Mouse (Mus musculus) G1E (cell line): ENCODE measurements around the gene Ntng1. TPM values are rescaled to one million over a fixed set of nuclear protein-coding genes. Genes with fewer than 3 reads are reported as not detected.

ENCODE experiments used
- ATAC-seq: 2 replicates; pipeline ENCODE4 v1.8.0; 2016; ENCODE audit warnings: mild to moderate bottlenecking; ENCODE audit not compliant: insufficient number of reproducible peaks, poor library complexity, low FRiP score, severe bottlenecking; ENCODE audit errors: extremely low read depth
- DNase-seq: peaks from one replicate; pipeline ENCODE4 v3.0.0; 2012; ENCODE audit warnings: low spot score
- H3K27me3 ChIP-seq: 2 replicates; pipeline ENCODE4 v1.6.1; 2012; ENCODE audit warnings: mild to moderate bottlenecking, low read length, inconsistent platforms; ENCODE audit not compliant: insufficient read depth
- H3K36me3 ChIP-seq: replicated peaks from 2 replicates; pipeline ENCODE3; 2012; ENCODE audit warnings: mild to moderate bottlenecking, inconsistent platforms
- H3K4me1 ChIP-seq: 2 replicates; pipeline ENCODE4 v1.6.1; 2012; ENCODE audit warnings: low read depth, low read length, inconsistent platforms, mixed read lengths; ENCODE audit not compliant: insufficient read depth
- H3K4me3 ChIP-seq: 2 replicates; pipeline ENCODE4 v1.5.1; 2012; ENCODE audit warnings: low read depth, mild to moderate bottlenecking, inconsistent platforms, low read length, moderate library complexity, mixed read lengths
- H3K9me3 ChIP-seq: replicated peaks from 2 replicates; pipeline ENCODE4 v1.6.1; 2012; ENCODE audit warnings: inconsistent platforms
- CTCF ChIP-seq: IDR thresholded peaks from 2 replicates; pipeline ENCODE4 v1.5.1; 2012; ENCODE audit warnings: low read depth, low read length, inconsistent platforms, mixed read lengths
- GATA1 ChIP-seq: IDR thresholded peaks from 2 replicates; pipeline ENCODE4 v1.6.1; 2012; ENCODE audit warnings: borderline replicate concordance, low read length, inconsistent platforms, mixed read lengths
- GATA2 ChIP-seq: IDR thresholded peaks from 2 replicates; pipeline ENCODE4 v1.6.1; 2012; ENCODE audit warnings: low read depth, low read length, inconsistent platforms, borderline replicate concordance
- POLR2AphosphoS5 ChIP-seq: IDR thresholded peaks from 2 replicates; pipeline ENCODE4 v1.6.1; 2012; ENCODE audit warnings: low read depth, low read length, inconsistent platforms; ENCODE audit not compliant: insufficient replicate concordance
- TAL1 ChIP-seq: conservative IDR thresholded peaks from 2 replicates; pipeline ENCODE4 v1.6.1; 2012; ENCODE audit warnings: low read depth, low read length, inconsistent platforms, mixed read lengths
- polyA plus RNA-seq: library from polyadenylated mRNA; stranded (reverse); fragments of >175 nt; gene quantifications from 2 replicates; pipeline ENCODE4 v1.2.3, GENCODE M21; 2012
- total RNA-seq, 2 experiments: library from RNA; stranded (forward) in 1 of 2; stranded (reverse) in 1 of 2; fragments of 200-1000 nt in 1 of 2; fragments of >200 nt in 1 of 2; fragmentation: Nextera tagmentation in 1 of 2; gene quantifications; 2 replicates each; pipeline ENCODE4 v1.2.3; 2014 to 2017

Ntng1 gene
- total and polyA plus RNA-seq, 3 experiments = 0.33 TPM; not detected in 2

GRCm38 (mm10) chr3:109984086-109984485, 159.7 kb downstream of the Ntng1 start:
- no peak overlapping the region for H3K4me3 ChIP-seq
- no peaks in the 10 kb centered on the region for H3K4me1 ChIP-seq
- H3K9me3 ChIP-seq = no peaks in the 10 kb centered on the region
- no peak for DNase-seq
- H3K36me3 ChIP-seq = no peaks in the 10 kb centered on the region
- TF ChIP-seq GATA1 (no peak), TAL1 (no peak)
- ATAC-seq = no peak
- H3K27me3 ChIP-seq = no peaks in the 10 kb centered on the region

- H3K9me3 ChIP-seq = peaks cover 10% of the 10 kb centered on the region
- no peaks in the 10 kb centered on the region for H3K36me3 ChIP-seq
- no peak overlapping the region for H3K4me3 ChIP-seq
- DNase-seq = no peak
- H3K4me1 ChIP-seq = no peaks in the 10 kb centered on the region
- no peaks in the 10 kb centered on the region for H3K27me3 ChIP-seq
- ATAC-seq = no peak
- no peak for TF ChIP-seq TAL1
- no peak for TF ChIP-seq GATA2
- TF ChIP-seq POLR2AphosphoS5 = no peak
- TF ChIP-seq CTCF = no peak
- no peak for TF ChIP-seq GATA1
Measured at GRCm38 (mm10) chr3:109977614-109978013, 166.2 kb downstream of the Ntng1 start.

GRCm38 (mm10) chr3:109975106-109975505, 168.7 kb downstream of the Ntng1 start:
- Histone ChIP-seq H3K4me1 (no peaks in the 10 kb centered on the region), H3K9me3 (peaks cover 12% of the 10 kb centered on the region), H3K36me3 (no peaks in the 10 kb centered on the region), H3K4me3 (no peak overlapping the region), H3K27me3 (no peaks in the 10 kb centered on the region)
- no peak for DNase-seq
- TF ChIP-seq TAL1 (no peak), GATA2 (no peak), CTCF (no peak), POLR2AphosphoS5 (no peak), GATA1 (no peak)
- no peak for ATAC-seq

- H3K4me1 ChIP-seq = no peaks in the 10 kb centered on the region
- ATAC-seq (no peak), DNase-seq (no peak)
- peaks cover 5% of the 10 kb centered on the region for H3K9me3 ChIP-seq
- TF ChIP-seq TAL1 = no peak
- no peak for TF ChIP-seq CTCF
- no peak for TF ChIP-seq POLR2AphosphoS5
- no peak for TF ChIP-seq GATA1
- TF ChIP-seq GATA2 = no peak
- H3K4me3 ChIP-seq = no peak overlapping the region
- H3K27me3 ChIP-seq = no peaks in the 10 kb centered on the region
- H3K36me3 ChIP-seq = no peaks in the 10 kb centered on the region
Measured at GRCm38 (mm10) chr3:109971465-109971864, 172.3 kb downstream of the Ntng1 start.

- no peak for ATAC-seq
Measured at GRCm38 (mm10) chr3:109970181-109970580, 173.6 kb downstream of the Ntng1 start.

GRCm38 (mm10) chr3:109962631-109963030, 181.2 kb downstream of the Ntng1 start:
- H3K27me3 ChIP-seq = no peaks in the 10 kb centered on the region
- TF ChIP-seq GATA1 = no peak
- no peak for TF ChIP-seq GATA2
- TF ChIP-seq POLR2AphosphoS5 = no peak
- no peak for TF ChIP-seq TAL1
- no peak for TF ChIP-seq CTCF
- H3K4me3 ChIP-seq = no peak overlapping the region
- ATAC-seq = no peak
- H3K36me3 ChIP-seq = no peaks in the 10 kb centered on the region
- H3K9me3 ChIP-seq = peaks cover 2% of the 10 kb centered on the region; the same call in 1 of the 2 replicates
- DNase-seq = no peak
- H3K4me1 ChIP-seq = no peaks in the 10 kb centered on the region

More at GRCm38 (mm10) chr3:109970181-109970580, 173.6 kb downstream of the Ntng1 start:
- no peak for TF ChIP-seq CTCF
- no peak for TF ChIP-seq GATA1
- no peak for TF ChIP-seq GATA2
- no peak for TF ChIP-seq TAL1
- H3K27me3 ChIP-seq = no peaks in the 10 kb centered on the region
- H3K4me3 ChIP-seq = no peak overlapping the region
- no peaks in the 10 kb centered on the region for H3K36me3 ChIP-seq
- DNase-seq = no peak
- no peaks in the 10 kb centered on the region for H3K4me1 ChIP-seq
- H3K9me3 ChIP-seq = peaks cover 5% of the 10 kb centered on the region

GRCm38 (mm10) chr3:109942960-109943359, 200.9 kb downstream of the Ntng1 start:
- ATAC-seq = no peak
- Histone ChIP-seq H3K4me1 (no peaks in the 10 kb centered on the region), H3K9me3 (peaks cover 2% of the 10 kb centered on the region), H3K27me3 (no peaks in the 10 kb centered on the region), H3K36me3 (no peaks in the 10 kb centered on the region), H3K4me3 (no peak overlapping the region)
- no peak for DNase-seq
- TF ChIP-seq POLR2AphosphoS5 = no peak
- TF ChIP-seq GATA1 = no peak
- no peak for TF ChIP-seq GATA2
- TF ChIP-seq TAL1 = no peak
- no peak for TF ChIP-seq CTCF
